Mouse (Mus musculus): ENCODE measurements around the gene Krt15. TPM values are rescaled to one million over a fixed set of nuclear protein-coding genes. Genes with fewer than 3 reads are reported as not detected.

Krt15 gene
- polyA plus RNA-seq, 1 experiment, result not detected

- TF ChIP-seq CTCF (IDR thresholded peaks at IDR 0.05; ENCODE audit: extremely low read depth, insufficient read depth, insufficient read length, insufficient replicate concordance), result no peak
- TF ChIP-seq POLR2A (IDR thresholded peaks at IDR 0.05; ENCODE audit: low read depth, low read length), result no peak
- H3K4me3 ChIP-seq (ENCODE audit: extremely low read depth, insufficient read depth, insufficient read length), result no peak overlapping the region
- 13% methylated on average over 13 of the region's 13 CpGs for WGBS
These were observed 10.3 kb upstream of the Krt15 start for GRCm38 (mm10) chr11:100145858-100146560.

GRCm38 (mm10) chr11:100145104-100145503, 9.4 kb upstream of the Krt15 start:
- 6% methylated on average over 20 of the region's 20 CpGs for WGBS
- TF ChIP-seq CTCF (IDR thresholded peaks at IDR 0.05; ENCODE audit: extremely low read depth, insufficient read depth, insufficient read length, insufficient replicate concordance) (no peak), POLR2A (IDR thresholded peaks at IDR 0.05; ENCODE audit: low read depth, low read length) (no peak)
- Histone ChIP-seq H3K4me3 (ENCODE audit: extremely low read depth, insufficient read depth, insufficient read length) (no peak overlapping the region), H3K27me3 (ENCODE audit: control insufficient read depth, insufficient read depth, low read length) (peaks cover 6% of the 10 kb centered on the region), H3K27ac (ENCODE audit: insufficient read depth, low read length) (no peak overlapping the region), H3K36me3 (ENCODE audit: control insufficient read depth, insufficient read depth, low read length) (no peaks in the 10 kb centered on the region), H3K4me1 (ENCODE audit: control insufficient read depth, insufficient read depth, insufficient read length) (no peaks in the 10 kb centered on the region)
- no peak for DNase-seq (ENCODE audit: low read depth in 1 of 2, low spot score in 2 of 2)

More at GRCm38 (mm10) chr11:100145858-100146560, 10.3 kb upstream of the Krt15 start:
- H3K27ac ChIP-seq (ENCODE audit: insufficient read depth, low read length), result no peak overlapping the region
- H3K27me3 ChIP-seq (ENCODE audit: control insufficient read depth, insufficient read depth, low read length), result peaks cover 6% of the 10 kb centered on the region
- DNase-seq (ENCODE audit: low read depth in 1 of 2, low spot score in 2 of 2), result no peak
- H3K36me3 ChIP-seq (ENCODE audit: control insufficient read depth, insufficient read depth, low read length), result no peaks in the 10 kb centered on the region
- H3K4me1 ChIP-seq (ENCODE audit: control insufficient read depth, insufficient read depth, insufficient read length), result no peaks in the 10 kb centered on the region

GRCm38 (mm10) chr11:100140966-100141365, 5.2 kb upstream of the Krt15 start:
- WGBS, result 88% methylated on average over 21 of the region's 21 CpGs
- H3K4me1 ChIP-seq (ENCODE audit: control insufficient read depth, insufficient read depth, insufficient read length), result no peaks in the 10 kb centered on the region
- H3K36me3 ChIP-seq (ENCODE audit: control insufficient read depth, insufficient read depth, low read length), result no peaks in the 10 kb centered on the region
- H3K27me3 ChIP-seq (ENCODE audit: control insufficient read depth, insufficient read depth, low read length), result peaks cover 5% of the 10 kb centered on the region
- no peak for DNase-seq (ENCODE audit: low read depth in 1 of 2, low spot score in 2 of 2)
- H3K27ac ChIP-seq (ENCODE audit: insufficient read depth, low read length), result no peak overlapping the region
- TF ChIP-seq CTCF (IDR thresholded peaks at IDR 0.05; ENCODE audit: extremely low read depth, insufficient read depth, insufficient read length, insufficient replicate concordance) (no peak), POLR2A (IDR thresholded peaks at IDR 0.05; ENCODE audit: low read depth, low read length) (no peak)
- H3K4me3 ChIP-seq (ENCODE audit: extremely low read depth, insufficient read depth, insufficient read length), result no peak overlapping the region

- no peaks in the 10 kb centered on the region for H3K36me3 ChIP-seq (ENCODE audit: control insufficient read depth, insufficient read depth, low read length)
- H3K27ac ChIP-seq (ENCODE audit: insufficient read depth, low read length), result no peak overlapping the region
- 83% methylated on average over 2 of the region's 2 CpGs for WGBS
- DNase-seq (ENCODE audit: low read depth in 1 of 2, low spot score in 2 of 2), result no peak
- H3K27me3 ChIP-seq (ENCODE audit: control insufficient read depth, insufficient read depth, low read length), result no peaks in the 10 kb centered on the region
- H3K4me1 ChIP-seq (ENCODE audit: control insufficient read depth, insufficient read depth, insufficient read length), result no peaks in the 10 kb centered on the region
- TF ChIP-seq CTCF (IDR thresholded peaks at IDR 0.05; ENCODE audit: extremely low read depth, insufficient read depth, insufficient read length, insufficient replicate concordance) (no peak), POLR2A (IDR thresholded peaks at IDR 0.05; ENCODE audit: low read depth, low read length) (no peak)
- H3K4me3 ChIP-seq (ENCODE audit: extremely low read depth, insufficient read depth, insufficient read length), result no peak overlapping the region
These were observed 3.7 kb upstream of the Krt15 start for GRCm38 (mm10) chr11:100139391-100139790.

GRCm38 (mm10) chr11:100138809-100139208, 3.1 kb upstream of the Krt15 start:
- no peak for TF ChIP-seq CTCF (IDR thresholded peaks at IDR 0.05; ENCODE audit: extremely low read depth, insufficient read depth, insufficient read length, insufficient replicate concordance)
- TF ChIP-seq POLR2A (IDR thresholded peaks at IDR 0.05; ENCODE audit: low read depth, low read length), result no peak
- DNase-seq (ENCODE audit: low read depth in 1 of 2, low spot score in 2 of 2), result no peak
- Histone ChIP-seq H3K4me3 (ENCODE audit: extremely low read depth, insufficient read depth, insufficient read length) (no peak overlapping the region), H3K27ac (ENCODE audit: insufficient read depth, low read length) (no peak overlapping the region), H3K27me3 (ENCODE audit: control insufficient read depth, insufficient read depth, low read length) (no peaks in the 10 kb centered on the region), H3K36me3 (ENCODE audit: control insufficient read depth, insufficient read depth, low read length) (no peaks in the 10 kb centered on the region), H3K4me1 (ENCODE audit: control insufficient read depth, insufficient read depth, insufficient read length) (no peaks in the 10 kb centered on the region)
- 80% methylated on average over 7 of the region's 7 CpGs for WGBS

GRCm38 (mm10) chr11:100137693-100138092, 2.0 kb upstream of the Krt15 start:
- WGBS, result 72% methylated on average over 5 of the region's 5 CpGs
- TF ChIP-seq POLR2A (IDR thresholded peaks at IDR 0.05; ENCODE audit: low read depth, low read length) (no peak), CTCF (IDR thresholded peaks at IDR 0.05; ENCODE audit: extremely low read depth, insufficient read depth, insufficient read length, insufficient replicate concordance) (no peak)
- Histone ChIP-seq H3K4me3 (ENCODE audit: extremely low read depth, insufficient read depth, insufficient read length) (no peak overlapping the region), H3K27me3 (ENCODE audit: control insufficient read depth, insufficient read depth, low read length) (no peaks in the 10 kb centered on the region), H3K36me3 (ENCODE audit: control insufficient read depth, insufficient read depth, low read length) (no peaks in the 10 kb centered on the region), H3K27ac (ENCODE audit: insufficient read depth, low read length) (no peak overlapping the region), H3K4me1 (ENCODE audit: control insufficient read depth, insufficient read depth, insufficient read length) (no peaks in the 10 kb centered on the region)
- DNase-seq (ENCODE audit: low read depth in 1 of 2, low spot score in 2 of 2), result no peak

GRCm38 (mm10) chr11:100136559-100136958, 831 bp upstream of the Krt15 start:
- H3K27me3 ChIP-seq (ENCODE audit: control insufficient read depth, insufficient read depth, low read length), result no peaks in the 10 kb centered on the region
- no peak overlapping the region for H3K27ac ChIP-seq (ENCODE audit: insufficient read depth, low read length)
- no peaks in the 10 kb centered on the region for H3K36me3 ChIP-seq (ENCODE audit: control insufficient read depth, insufficient read depth, low read length)
- TF ChIP-seq CTCF (IDR thresholded peaks at IDR 0.05; ENCODE audit: extremely low read depth, insufficient read depth, insufficient read length, insufficient replicate concordance) (no peak), POLR2A (IDR thresholded peaks at IDR 0.05; ENCODE audit: low read depth, low read length) (no peak)
- no peaks in the 10 kb centered on the region for H3K4me1 ChIP-seq (ENCODE audit: control insufficient read depth, insufficient read depth, insufficient read length)
- no peak for DNase-seq (ENCODE audit: low read depth in 1 of 2, low spot score in 2 of 2)
- no peak overlapping the region for H3K4me3 ChIP-seq (ENCODE audit: extremely low read depth, insufficient read depth, insufficient read length)
- WGBS, result 46% methylated on average over 5 of the region's 5 CpGs

Data from spleen, adult 2 months (tissue).